Mouse (Mus musculus): Measurements from ENCODE around the gene Eif3g. TPM values are rescaled to one million over a fixed set of nuclear protein-coding genes. Genes with fewer than 3 reads are reported as not detected.

Eif3g gene
- polyA plus RNA-seq, 1 experiment: 144 TPM

DNA sequence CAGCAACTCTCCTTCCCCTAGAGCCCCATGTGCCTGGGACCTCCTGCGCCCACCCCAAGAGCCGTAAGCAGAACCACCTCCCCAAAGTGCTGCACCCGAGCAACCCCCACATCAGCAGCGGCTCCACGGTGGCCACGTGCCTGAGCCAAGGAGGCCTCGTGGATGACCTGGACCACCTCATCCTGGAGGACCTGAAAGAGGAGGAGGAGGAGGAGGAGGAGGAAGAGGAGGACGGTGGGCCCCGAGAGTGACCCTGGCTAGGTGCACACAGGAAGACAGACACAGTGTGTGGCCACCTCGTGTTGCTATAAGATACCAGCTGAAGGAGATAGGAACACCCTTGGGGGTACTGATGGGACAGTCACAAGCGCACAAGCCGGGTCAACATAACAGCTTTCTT lies 24.9 kb downstream of the Eif3g start:
- TF ChIP-seq POLR2A (IDR thresholded peaks at IDR 0.05; ENCODE audit: borderline replicate concordance, extremely low read depth, insufficient read depth, insufficient read length, poor library complexity, severe bottlenecking) (no peak), CTCF (IDR thresholded peaks at IDR 0.05; ENCODE audit: borderline replicate concordance, extremely low read depth, insufficient read depth, insufficient read length) (no peak)
- no peak for DNase-seq (ENCODE audit: low read depth)

DNA sequence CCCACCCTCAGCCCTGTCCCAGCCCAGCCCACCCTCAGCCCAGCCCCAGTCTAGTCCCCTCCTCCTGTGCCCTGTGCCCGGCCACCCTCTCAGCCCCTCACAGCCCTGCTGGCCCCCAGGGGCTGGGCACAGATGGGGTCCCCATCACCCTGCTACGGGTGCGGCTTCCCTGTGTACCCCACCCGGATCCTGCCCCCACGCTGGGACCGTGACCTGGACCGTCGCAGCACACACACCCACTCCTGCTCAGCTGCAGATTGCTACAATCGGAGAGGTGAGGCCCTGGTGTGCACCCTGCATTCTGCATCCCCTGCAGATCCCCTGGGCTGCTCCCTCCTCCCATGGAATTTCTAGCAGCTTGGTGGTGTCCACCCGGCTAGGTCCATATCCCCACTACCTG lies 25.4 kb downstream of the Eif3g start:
- no peak for DNase-seq (ENCODE audit: low read depth)
- TF ChIP-seq CTCF (IDR thresholded peaks at IDR 0.05; ENCODE audit: borderline replicate concordance, extremely low read depth, insufficient read depth, insufficient read length): no peak
- TF ChIP-seq POLR2A (IDR thresholded peaks at IDR 0.05; ENCODE audit: borderline replicate concordance, extremely low read depth, insufficient read depth, insufficient read length, poor library complexity, severe bottlenecking): no peak

- no peak for DNase-seq (ENCODE audit: low read depth)
- TF ChIP-seq CTCF (IDR thresholded peaks at IDR 0.05; ENCODE audit: borderline replicate concordance, extremely low read depth, insufficient read depth, insufficient read length): no peak
- no peak for TF ChIP-seq POLR2A (IDR thresholded peaks at IDR 0.05; ENCODE audit: borderline replicate concordance, extremely low read depth, insufficient read depth, insufficient read length, poor library complexity, severe bottlenecking)
These were observed 27.9 kb downstream of the Eif3g start for GRCm38 (mm10) chr9:20870211-20871173.

- no peak for TF ChIP-seq POLR2A (IDR thresholded peaks at IDR 0.05; ENCODE audit: borderline replicate concordance, extremely low read depth, insufficient read depth, insufficient read length, poor library complexity, severe bottlenecking)
- no peak for TF ChIP-seq CTCF (IDR thresholded peaks at IDR 0.05; ENCODE audit: borderline replicate concordance, extremely low read depth, insufficient read depth, insufficient read length)
- DNase-seq (ENCODE audit: low read depth): no peak
These were observed 29.2 kb downstream of the Eif3g start for GRCm38 (mm10) chr9:20869246-20869645.

DNA sequence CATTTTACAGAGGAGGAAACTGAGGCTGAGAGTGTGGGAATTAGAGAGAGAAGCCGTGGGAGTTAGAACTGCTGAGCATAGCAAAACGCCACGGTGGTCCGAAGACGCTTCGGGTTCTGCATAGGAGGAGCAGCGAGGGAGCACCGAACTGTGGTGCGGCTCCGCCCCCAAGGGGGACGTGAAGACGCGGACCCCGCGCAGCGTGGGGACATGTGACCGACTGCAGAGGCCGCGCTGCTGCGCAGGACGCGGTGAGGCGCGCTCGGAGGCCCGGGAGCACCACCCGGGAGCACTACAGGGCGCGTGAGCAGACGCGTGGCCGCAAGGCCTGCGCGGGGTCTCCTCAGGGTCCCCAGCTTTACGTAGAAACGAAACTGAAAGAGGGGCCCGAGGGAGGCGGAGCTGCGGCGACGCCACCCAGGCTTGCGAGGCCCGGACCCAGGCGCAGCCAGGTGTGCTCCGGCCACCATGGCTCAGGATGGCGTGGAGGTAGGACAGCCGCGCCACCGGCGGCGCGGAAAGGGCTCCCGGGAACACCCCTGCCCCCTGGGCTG lies 29.9 kb downstream of the Eif3g start, which contains the start of gene A230050P20Rik:
A230050P20Rik (plus strand) TSS at position 195 of the 554 bp plus-strand sequence.
- peak; percentile 15 for DNase-seq (ENCODE audit: low read depth)

DNA sequence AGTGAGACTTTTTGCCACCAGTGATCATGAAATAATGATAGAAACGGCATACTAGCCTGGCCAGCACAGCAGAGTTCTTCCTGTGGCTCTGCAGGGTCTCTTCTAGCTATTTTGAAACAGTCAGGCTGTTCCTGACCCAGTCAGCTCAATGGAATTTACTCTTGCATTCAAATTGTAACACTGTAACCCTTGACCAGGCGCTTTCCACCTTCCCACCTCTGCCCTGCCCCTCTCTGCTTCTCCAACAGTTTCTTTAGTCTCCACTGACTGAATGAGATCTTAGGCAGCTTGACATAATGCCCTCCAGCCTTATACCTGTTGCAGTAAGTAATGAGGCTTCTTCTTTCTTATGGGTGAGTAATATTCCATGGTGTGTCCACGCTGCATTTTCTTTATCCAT lies 31.5 kb downstream of the Eif3g start:
- TF ChIP-seq CTCF (IDR thresholded peaks at IDR 0.05; ENCODE audit: borderline replicate concordance, extremely low read depth, insufficient read depth, insufficient read length): no peak
- no peak for TF ChIP-seq POLR2A (IDR thresholded peaks at IDR 0.05; ENCODE audit: borderline replicate concordance, extremely low read depth, insufficient read depth, insufficient read length, poor library complexity, severe bottlenecking)
- DNase-seq (ENCODE audit: low read depth): no peak

More for the DNA sequence above, 29.9 kb downstream of the Eif3g start, which contains the start of gene A230050P20Rik:
- TF ChIP-seq POLR2A (IDR thresholded peaks at IDR 0.05; ENCODE audit: borderline replicate concordance, extremely low read depth, insufficient read depth, insufficient read length, poor library complexity, severe bottlenecking) (no peak), CTCF (IDR thresholded peaks at IDR 0.05; ENCODE audit: borderline replicate concordance, extremely low read depth, insufficient read depth, insufficient read length) (no peak)

- DNase-seq (ENCODE audit: low read depth): no peak
- TF ChIP-seq POLR2A (IDR thresholded peaks at IDR 0.05; ENCODE audit: borderline replicate concordance, extremely low read depth, insufficient read depth, insufficient read length, poor library complexity, severe bottlenecking): no peak
These were observed 36.2 kb downstream of the Eif3g start for GRCm38 (mm10) chr9:20862225-20862624.

DNA sequence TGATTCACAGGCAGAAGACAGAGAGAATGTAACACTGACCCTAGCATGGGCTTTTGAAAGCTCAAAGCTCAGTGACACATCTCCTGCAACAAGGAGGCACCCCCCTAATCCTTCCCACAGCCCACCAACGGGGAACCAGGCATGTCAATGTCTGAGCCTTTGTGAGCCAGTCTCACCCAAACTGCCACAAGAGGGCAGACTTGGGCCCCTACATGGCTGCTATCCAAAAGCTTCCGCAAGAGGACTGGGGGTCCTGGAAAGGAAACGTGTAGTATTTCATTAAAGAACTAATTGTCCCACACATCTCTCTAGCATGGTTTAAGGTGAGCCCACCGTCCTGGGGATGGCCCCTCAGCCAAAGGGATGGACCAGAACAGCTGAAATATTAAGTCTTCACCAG lies 36.6 kb downstream of the Eif3g start:
- peak; percentile 66 for DNase-seq (ENCODE audit: low read depth)
- TF ChIP-seq CTCF (IDR thresholded peaks at IDR 0.05; ENCODE audit: borderline replicate concordance, extremely low read depth, insufficient read depth, insufficient read length) (peak; percentile 69), POLR2A (IDR thresholded peaks at IDR 0.05; ENCODE audit: borderline replicate concordance, extremely low read depth, insufficient read depth, insufficient read length, poor library complexity, severe bottlenecking) (no peak)

DNA sequence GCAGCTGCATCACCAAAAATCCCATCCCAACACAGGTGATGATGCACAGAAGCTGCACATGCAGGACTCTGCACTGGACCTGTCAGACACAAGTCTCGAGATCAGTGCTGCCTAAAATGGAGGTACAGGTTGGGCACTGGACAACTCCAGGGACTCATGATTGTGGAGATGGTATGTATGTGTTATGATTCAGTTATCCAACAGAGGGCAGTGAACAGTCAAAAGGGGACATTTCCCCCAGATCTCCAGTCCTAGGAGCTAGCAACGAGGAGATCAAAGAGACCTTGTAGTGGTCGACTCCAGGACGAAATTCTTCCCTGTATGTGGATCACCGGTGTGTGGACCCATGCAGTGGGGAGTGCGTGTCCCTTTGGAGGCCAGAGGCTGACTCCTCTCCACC lies 38.5 kb downstream of the Eif3g start:
- no peak for DNase-seq (ENCODE audit: low read depth)
- TF ChIP-seq POLR2A (IDR thresholded peaks at IDR 0.05; ENCODE audit: borderline replicate concordance, extremely low read depth, insufficient read depth, insufficient read length, poor library complexity, severe bottlenecking) (no peak), CTCF (IDR thresholded peaks at IDR 0.05; ENCODE audit: borderline replicate concordance, extremely low read depth, insufficient read depth, insufficient read length) (0 out of 2 replicates have a peak, but pooled peaks have one; percentile 2)

DNA sequence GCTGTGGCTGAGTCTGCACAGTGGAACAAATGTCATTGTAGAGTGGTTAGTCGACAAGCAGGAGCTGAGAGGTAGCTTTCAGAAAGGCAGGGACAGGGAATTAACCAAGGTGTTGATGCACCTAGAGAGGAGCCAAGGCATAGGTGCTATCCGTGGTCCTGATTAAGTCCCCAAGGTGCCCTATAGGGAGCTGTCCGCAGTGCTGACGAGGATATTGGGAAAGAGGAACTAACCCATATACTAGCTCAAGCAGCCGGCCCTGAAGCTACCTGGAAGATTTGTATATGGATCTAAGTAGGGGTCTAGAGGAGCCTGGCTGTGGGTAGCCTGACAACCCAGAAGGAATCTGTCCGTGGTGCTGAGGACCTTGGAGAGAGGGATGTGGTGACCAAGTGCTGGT lies 41.3 kb downstream of the Eif3g start:
- peak; percentile 22 for DNase-seq (ENCODE audit: low read depth)
- TF ChIP-seq CTCF (IDR thresholded peaks at IDR 0.05; ENCODE audit: borderline replicate concordance, extremely low read depth, insufficient read depth, insufficient read length): no peak
- no peak for TF ChIP-seq POLR2A (IDR thresholded peaks at IDR 0.05; ENCODE audit: borderline replicate concordance, extremely low read depth, insufficient read depth, insufficient read length, poor library complexity, severe bottlenecking)

DNA sequence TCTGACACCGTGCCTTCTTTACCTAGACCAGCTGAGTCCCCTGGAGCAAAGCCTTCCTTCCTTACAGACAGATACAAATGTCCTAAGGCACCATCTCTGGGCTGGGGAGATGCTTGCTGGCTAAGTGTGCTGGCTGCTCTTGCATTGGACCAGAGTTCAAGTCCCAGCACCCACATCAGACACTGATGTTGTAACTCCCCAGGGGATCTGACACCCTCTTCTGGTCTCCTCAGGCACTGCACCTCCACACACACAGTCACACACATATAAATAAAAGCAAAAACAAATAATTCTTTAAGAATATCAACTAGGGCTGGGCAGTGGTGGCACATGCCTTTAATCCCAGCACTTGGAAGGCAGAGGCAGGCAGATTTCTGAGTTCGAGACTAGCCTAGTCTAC lies 48.2 kb downstream of the Eif3g start:
- no peak for TF ChIP-seq POLR2A (IDR thresholded peaks at IDR 0.05; ENCODE audit: borderline replicate concordance, extremely low read depth, insufficient read depth, insufficient read length, poor library complexity, severe bottlenecking)
- no peak for TF ChIP-seq CTCF (IDR thresholded peaks at IDR 0.05; ENCODE audit: borderline replicate concordance, extremely low read depth, insufficient read depth, insufficient read length)
- DNase-seq (ENCODE audit: low read depth): no peak

Other genes with a start within 250 kb of the Eif3g start
- gene Pin1, start 246.5 kb downstream of the Eif3g start, polyA plus RNA-seq (2012; rRNA removed): 34.4 and 41.6 TPM in 2 replicates
- 139 and 162 TPM in 2 replicates for gene Olfm2, start 152.3 kb downstream of the Eif3g start, polyA plus RNA-seq (2012; rRNA removed)
- gene Col5a3, start 83.6 kb downstream of the Eif3g start, polyA plus RNA-seq (2012; rRNA removed): 0.85 and 1.2 TPM in 2 replicates
- gene Rdh8, start 80.1 kb downstream of the Eif3g start, polyA plus RNA-seq (2012; rRNA removed): not detected in 2 replicates
- gene A230050P20Rik, start 30.0 kb downstream of the Eif3g start, polyA plus RNA-seq (2012; rRNA removed): 6.6 and 8.7 TPM in 2 replicates
- gene Angptl6, start 18.9 kb downstream of the Eif3g start, polyA plus RNA-seq (2012; rRNA removed): 11.7 and 13.9 TPM in 2 replicates
- gene Ppan, start 10.4 kb downstream of the Eif3g start, polyA plus RNA-seq (2012; rRNA removed): 73.8 and 96.8 TPM in 2 replicates
- gene Dnmt1, start 61.3 kb upstream of the Eif3g start, polyA plus RNA-seq (2012; rRNA removed): 90.1 and 103 TPM in 2 replicates
- 4.7 and 6.0 TPM in 2 replicates for gene S1pr2, start 78.2 kb upstream of the Eif3g start, polyA plus RNA-seq (2012; rRNA removed)
- 81.1 and 85.4 TPM in 2 replicates for gene Mrpl4, start 104.1 kb upstream of the Eif3g start, polyA plus RNA-seq (2012; rRNA removed)
- gene Icam1, start 117.4 kb upstream of the Eif3g start, polyA plus RNA-seq (2012; rRNA removed): 3.0 and 3.9 TPM in 2 replicates
- 0.08 and 0.13 TPM in 2 replicates for gene Icam4, start 130.8 kb upstream of the Eif3g start, polyA plus RNA-seq (2012; rRNA removed)
- 1.0 and 1.5 TPM in 2 replicates for gene Icam5, start 133.4 kb upstream of the Eif3g start, polyA plus RNA-seq (2012; rRNA removed)
- 1.3 and 2.1 TPM in 2 replicates for gene Zglp1, start 168.5 kb upstream of the Eif3g start, polyA plus RNA-seq (2012; rRNA removed)
- 2.9 and 3.0 TPM in 2 replicates for gene Gm49373, start 174.5 kb upstream of the Eif3g start, polyA plus RNA-seq (2012; rRNA removed)
- gene Fdx1l, start 175.0 kb upstream of the Eif3g start, polyA plus RNA-seq (2012; rRNA removed): 68.4 and 86.0 TPM in 2 replicates
- 4.8 and 5.6 TPM in 2 replicates for gene Gm38431, start 193.4 kb upstream of the Eif3g start, polyA plus RNA-seq (2012; rRNA removed)
- 65.6 and 70.2 TPM in 2 replicates for gene Raver1, start 193.4 kb upstream of the Eif3g start, polyA plus RNA-seq (2012; rRNA removed)
- gene Tyk2, start 232.6 kb upstream of the Eif3g start, polyA plus RNA-seq (2012; rRNA removed): 16.2 and 20.0 TPM in 2 replicates

Data from brain, embryonic 14.5 days (tissue).